Mouse (Mus musculus) layer of hippocampus, postnatal 36 days (tissue): ENCODE data around the gene Malrd1. TPM values are rescaled to one million over a fixed set of nuclear protein-coding genes. Genes with fewer than 3 reads are reported as not detected.

Experiments
- DNase-seq, 2 experiments: peaks; one replicate each; pipeline ENCODE4 v3.0.0; 2022
- total RNA-seq, 2 experiments: library from RNA; stranded (reverse); gene quantifications; 2 replicates each; pipeline ENCODE4 v1.2.3; 2021

Malrd1 gene
- total RNA-seq, 2 experiments from 2014 or later, result not detected

DNA sequence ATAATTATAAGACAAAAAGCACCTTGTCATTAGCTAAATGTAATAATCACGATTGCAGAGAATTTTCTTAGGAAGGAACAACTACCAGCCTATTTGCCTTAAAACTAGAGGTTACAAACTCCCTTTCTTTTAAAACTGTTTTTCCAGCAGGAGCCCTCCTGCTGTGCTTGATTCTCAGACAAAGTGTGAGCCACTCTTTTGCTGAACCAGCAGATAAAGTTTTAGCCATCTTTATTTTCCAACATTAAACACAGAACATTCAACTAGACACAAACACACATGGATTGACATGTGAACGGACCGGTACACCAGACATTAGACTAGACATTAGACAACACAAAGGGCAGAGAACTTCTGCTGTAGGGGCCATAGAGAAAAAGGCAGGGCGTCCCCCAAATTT, 505.3 kb downstream of the Malrd1 start:
- no peak for DNase-seq

DNA sequence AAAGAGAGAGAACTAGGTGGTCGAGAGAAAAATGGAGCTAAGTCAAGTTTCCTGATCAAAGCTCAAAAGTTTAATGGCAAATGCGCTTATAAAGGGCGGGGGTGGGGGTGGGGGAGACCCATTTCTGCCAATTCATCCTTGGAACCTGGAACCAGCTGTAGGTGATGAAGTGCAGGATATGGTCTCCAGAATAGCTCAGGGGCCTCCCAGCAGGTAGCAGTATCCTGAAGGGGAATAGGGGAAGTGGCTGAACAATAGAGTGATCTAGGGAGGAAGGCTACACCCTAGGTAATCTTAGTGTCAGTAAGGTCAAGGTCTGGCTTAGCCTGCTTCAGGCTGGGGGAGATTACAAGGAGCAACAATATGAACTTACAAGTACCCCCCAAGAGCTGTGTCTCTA, 506.5 kb downstream of the Malrd1 start:
- DNase-seq, result no peak

DNA sequence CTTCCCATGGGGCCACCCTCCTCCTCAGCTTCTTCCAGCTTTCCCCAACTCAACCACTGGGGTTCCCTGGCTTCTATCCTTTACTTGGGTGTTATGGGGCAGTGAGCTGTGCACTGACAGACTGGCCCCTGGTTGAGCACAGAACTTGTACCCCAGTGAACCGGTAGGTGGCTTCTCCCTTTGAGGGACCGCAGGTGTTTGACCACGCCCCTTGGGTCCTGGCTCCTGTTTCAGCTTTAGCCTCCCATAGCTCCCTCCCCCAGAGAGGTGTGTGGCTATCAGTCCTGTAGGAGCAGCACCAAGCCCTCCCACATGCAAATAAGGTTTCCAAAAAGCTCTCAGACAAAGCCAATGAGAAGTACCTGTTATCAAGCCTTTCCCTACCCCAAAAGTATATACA, 584.4 kb downstream of the Malrd1 start:
- no peak for DNase-seq

GRCm38 (mm10) chr2:16113333-16113732, 587.1 kb downstream of the Malrd1 start:
- DNase-seq, result no peak

- no peak for DNase-seq
Measured at GRCm38 (mm10) chr2:16147999-16148398, 621.7 kb downstream of the Malrd1 start.

DNA sequence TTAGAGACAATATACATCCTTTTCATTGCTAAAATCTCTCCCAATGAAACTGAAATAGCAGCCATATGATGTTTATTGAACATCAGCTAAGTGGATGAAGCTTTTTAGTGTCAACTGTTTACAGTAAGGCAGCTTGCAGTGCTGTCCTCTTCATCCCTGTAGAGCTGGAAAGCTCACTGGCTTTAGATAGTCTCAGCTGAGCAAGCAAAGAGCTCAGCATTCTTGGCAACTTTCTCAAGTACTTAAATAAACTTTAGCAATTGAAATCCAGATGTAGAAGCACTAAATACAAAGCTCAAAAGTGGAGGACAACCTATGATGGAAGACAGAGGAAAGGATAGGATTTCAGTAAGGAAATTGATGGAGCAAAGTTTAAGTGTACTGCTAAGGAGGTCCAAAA, 626.3 kb downstream of the Malrd1 start:
- no peak for DNase-seq

DNA sequence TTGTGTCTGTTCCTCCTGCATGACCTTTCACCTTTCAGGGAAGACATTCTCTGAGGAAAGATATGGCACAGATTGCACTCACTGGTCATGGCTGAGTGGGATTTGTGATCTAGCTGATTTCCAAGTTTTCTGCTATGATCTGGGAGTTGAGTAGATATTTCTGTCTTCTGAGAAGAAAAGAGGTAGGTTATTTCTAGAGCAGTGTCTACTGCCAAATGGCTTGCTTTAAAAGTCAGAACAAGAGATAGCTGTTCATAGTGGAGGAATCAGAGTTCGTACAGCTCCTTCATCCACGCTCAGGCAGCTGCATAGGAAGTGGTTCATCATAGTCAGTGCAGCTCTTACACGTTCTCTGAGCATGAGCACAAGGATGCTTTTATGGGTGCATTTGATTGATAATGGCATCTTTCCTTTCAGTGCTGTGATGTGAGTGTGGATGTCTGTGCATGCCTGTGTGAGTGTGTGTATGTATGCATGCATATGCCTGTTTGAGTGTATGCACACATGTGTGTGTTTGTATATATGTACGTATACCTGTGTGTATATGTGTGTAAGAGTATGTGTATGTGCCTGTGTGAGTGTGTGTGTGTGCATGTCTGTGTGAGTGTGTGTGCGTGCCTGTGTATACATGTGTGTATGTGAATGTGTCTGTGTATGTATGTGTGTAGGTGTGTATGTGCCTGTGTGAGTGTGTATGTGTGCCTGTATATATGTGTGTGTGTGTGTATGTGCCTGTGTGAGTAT, 637.1 kb downstream of the Malrd1 start:
- no peak for DNase-seq

DNA sequence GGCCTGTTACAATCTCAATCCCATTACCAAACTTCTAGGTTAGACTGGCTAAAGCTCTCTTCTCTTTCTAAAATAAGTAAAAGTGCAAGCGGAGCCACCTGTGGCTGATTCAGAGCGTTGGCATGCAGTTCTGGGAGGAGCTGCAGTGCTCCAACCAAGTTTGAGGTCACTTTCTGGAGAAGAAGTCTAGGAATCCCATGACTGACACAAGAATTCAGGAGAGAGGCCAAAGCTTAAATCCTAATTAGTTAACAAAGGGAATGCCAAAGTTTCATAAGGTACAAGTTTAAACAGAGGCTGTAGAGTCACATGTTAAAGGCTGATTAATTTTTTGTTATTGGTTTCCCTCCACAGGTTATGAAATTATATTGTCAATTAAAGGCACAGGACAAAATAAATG, 642.3 kb downstream of the Malrd1 start:
- no peak for DNase-seq

DNA sequence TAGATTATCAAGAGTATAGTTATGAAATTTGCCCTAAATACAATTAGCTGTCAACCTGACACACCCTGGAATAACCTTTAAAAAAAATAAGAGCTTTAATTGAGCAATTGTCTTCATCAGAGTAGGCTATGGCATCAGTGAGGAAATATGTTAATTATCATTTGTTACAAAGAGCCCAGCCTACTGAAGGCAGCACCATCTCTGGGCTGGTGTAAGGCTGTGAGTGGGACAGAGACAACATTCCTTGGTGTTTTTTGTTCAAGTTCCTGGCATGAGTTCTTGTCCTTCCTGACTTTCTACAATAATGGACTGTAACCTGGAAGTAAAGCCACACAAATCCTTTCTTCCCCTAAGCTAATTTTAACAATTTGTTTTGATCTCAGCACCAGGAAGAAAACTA, 645.8 kb downstream of the Malrd1 start:
- DNase-seq, result no peak

GRCm38 (mm10) chr2:16173355-16173754, 647.1 kb downstream of the Malrd1 start:
- no peak for DNase-seq

- DNase-seq, result no peak
Measured at GRCm38 (mm10) chr2:16182140-16182539, 655.9 kb downstream of the Malrd1 start.

- DNase-seq, result no peak
Measured at GRCm38 (mm10) chr2:16183158-16183557, 656.9 kb downstream of the Malrd1 start.

DNA sequence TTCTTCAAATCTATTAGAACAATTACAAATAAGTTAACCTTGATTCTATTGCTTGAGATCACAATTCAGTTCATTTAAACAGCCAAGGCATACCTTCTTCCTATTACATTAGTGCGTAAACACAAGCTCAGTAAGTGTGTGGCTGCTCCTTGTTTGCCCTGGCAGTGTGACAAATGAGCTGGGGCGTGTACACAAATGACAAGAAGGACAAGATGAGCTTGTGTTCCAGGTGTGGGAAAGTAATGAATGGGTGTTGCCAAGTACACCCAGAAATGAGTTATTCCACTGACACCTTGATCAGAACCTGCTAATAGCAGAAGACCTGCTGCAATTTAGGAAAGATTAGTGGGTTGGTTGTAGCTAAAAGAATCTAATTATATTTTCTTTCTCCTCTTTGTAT, 683.7 kb downstream of the Malrd1 start:
- DNase-seq, result no peak

GRCm38 (mm10) chr2:16212752-16213151, 686.5 kb downstream of the Malrd1 start:
- DNase-seq, result no peak

- DNase-seq, result no peak
Measured at GRCm38 (mm10) chr2:16214111-16214510, 687.8 kb downstream of the Malrd1 start.

GRCm38 (mm10) chr2:16228187-16228832, 702.0 kb downstream of the Malrd1 start:
- no peak for DNase-seq

GRCm38 (mm10) chr2:16240861-16241260, 714.6 kb downstream of the Malrd1 start:
- DNase-seq, result no peak

- DNase-seq, result no peak
Measured at GRCm38 (mm10) chr2:16243097-16243496, 716.8 kb downstream of the Malrd1 start.

DNA sequence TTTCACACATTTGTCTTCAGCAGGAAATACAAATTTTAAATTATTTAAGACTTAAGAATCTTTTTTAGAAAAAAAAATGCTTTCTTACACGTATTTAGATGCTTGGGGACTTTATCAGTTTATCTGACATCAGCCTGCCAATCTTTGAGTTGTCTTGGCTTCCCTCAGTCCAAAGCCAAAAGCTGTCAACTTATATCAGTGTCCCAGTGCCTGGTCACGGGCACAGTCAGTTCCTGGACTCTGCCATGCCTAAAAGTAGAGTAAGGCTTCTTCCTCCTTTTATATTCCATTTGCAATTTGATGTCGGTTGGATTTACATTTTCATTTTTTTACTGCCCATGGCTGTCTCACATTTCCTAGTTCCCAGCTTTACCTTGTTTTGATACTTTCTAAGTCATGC, 722.6 kb downstream of the Malrd1 start:
- DNase-seq, result no peak

DNA sequence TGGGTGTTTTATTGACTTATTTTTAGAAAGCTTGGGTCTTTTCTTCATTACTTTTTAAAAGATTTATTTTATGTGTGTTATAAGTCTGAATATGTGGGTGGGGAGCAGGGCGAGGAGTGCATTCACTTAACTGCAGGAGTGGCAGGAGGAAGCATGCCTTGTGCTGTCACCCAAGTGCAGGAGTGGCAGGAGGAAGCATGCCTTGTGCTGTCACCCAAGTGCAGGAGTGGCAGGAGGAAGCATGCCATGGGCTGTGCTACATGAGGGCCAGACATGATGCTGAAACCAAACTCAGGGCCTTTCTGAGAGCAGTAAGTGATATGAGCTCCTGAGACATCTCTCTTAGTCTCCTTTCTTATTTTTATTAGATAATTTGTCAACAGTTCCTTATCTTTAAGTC, 726.0 kb downstream of the Malrd1 start:
- DNase-seq, result no peak
